Mouse (Mus musculus): ENCODE data around the gene Lrrc56. TPM values are rescaled to one million over a fixed set of nuclear protein-coding genes. Genes with fewer than 3 reads are reported as not detected.

Lrrc56 gene
- total RNA-seq, 2 experiments from 2014 or later: 2.2 to 2.4 TPM

DNA sequence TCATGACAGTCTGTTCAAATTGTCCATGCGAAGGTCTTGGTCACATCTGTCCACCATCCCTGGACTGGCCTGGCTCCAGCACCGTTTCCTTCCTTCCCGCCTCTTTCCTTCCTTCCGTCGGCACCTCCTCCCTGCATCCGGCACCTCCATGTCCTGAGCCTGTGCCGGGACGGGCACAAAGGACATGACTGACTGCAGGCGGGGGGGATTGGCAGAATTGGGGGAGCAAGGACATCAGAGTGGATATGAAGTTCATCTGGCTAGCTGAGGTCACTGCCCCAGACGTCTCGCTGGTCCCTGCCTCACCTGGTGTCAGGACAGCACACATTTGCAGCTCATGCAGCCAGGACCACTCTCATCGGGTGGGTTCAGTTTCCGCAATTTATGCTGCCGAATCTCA, 2.9 kb upstream of the Lrrc56 start:
- no peak for DNase-seq
- intact Hi-C loops (cut with DNase I; ENCODE audit: low total_unique reads): no loop called here

DNA sequence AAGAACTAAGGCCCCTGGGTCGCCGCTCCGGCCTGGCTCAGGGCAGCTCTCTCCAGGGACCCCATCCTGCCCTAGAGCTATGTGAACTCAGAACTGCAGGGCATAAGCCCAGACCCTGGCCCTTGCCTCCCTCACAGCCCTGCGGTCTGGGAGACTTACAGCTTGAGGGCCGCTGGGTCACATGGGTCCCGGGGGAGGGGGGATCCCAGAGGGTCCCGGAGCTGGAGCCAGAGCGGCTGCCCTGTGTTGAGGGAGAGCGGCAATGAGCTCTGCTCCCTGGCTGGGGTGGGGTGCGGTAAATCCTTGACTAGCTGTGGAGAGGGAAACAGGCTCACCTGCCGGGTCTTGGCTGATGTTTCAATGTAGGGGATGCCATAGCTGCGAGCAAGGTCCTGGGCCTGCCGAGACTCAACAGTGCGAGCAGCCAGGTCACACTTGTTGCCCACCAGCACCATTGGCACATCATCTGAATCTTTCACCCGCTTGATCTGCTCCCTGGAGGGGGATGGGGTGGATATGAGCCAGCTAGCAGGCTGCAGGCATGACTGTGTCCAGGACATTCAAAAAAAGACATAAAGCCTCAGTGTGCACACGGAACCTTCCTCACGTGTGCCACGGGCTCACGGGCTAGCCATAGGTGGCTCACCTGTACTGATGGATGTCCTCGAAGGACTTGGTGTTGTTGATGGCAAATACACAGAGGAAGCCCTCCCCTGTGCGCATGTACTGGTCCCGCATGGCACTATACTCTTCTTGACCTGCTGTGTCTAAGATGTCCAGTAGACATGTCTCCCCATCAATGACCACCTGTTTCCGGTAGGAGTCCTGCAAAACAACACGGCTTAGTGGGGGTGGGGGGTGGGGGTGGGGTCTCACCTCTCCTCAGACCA, 1.9 kb upstream of the Lrrc56 start:
- intact Hi-C loops (cut with DNase I; ENCODE audit: low total_unique reads): no loop called here
- DNase-seq: peak; percentile 19

DNA sequence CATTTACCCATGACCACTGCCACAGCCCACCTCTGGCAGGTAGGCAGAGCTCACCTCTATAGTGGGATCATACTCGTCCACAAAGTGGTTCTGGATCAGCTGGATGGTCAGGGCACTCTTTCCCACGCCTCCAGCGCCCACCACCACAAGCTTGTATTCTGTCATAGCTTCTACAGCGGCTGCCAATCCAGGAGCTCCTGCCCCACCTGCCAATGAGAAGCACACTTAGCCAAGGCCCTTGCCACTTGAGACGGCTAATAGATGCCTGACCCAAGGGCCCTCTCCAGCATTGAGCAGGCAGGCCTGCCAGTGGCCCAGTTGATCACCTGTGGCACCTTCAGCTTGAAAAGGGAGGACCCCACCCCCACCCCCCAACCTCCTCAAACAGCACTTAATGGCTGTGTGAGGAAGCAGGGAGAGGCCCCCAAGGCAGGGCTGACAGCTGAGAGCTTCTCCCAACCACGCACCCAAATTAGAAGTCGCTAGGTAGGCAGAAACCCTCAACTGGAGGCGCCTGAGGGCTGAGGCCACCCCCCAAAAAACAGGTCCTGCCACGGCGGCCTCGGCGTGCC, 1.1 kb upstream of the Lrrc56 start:
- intact Hi-C loops (cut with DNase I; ENCODE audit: low total_unique reads): no loop called here
- DNase-seq: no peak

DNA sequence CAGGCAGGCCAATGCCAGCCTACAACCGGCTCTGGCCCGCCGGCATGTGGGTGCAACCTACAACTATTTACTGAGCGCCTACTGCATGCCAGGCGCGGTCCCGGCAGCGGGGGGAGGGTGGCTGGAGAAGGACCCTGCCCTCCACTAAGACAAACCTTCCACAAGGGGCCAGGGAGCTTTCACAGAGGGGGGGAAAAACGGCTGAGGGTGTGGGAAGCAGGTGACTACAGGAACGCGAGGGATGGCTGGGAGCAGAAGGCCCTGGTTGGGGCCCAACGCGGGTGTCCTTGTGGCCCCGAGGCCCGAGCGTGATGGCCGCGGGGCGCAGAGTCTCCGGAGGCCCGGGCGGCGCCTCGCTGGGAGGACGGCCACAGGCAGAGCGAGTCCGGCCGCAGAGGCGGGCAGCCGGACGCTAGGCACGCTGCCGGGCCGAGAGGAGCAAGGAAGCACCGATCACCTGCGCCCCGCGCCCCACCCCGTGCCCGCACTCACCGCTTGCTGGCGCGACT, 555 bp upstream of the Lrrc56 start:
- DNase-seq: peak; percentile 50
- intact Hi-C loops (cut with DNase I; ENCODE audit: low total_unique reads): no loop called here

DNA sequence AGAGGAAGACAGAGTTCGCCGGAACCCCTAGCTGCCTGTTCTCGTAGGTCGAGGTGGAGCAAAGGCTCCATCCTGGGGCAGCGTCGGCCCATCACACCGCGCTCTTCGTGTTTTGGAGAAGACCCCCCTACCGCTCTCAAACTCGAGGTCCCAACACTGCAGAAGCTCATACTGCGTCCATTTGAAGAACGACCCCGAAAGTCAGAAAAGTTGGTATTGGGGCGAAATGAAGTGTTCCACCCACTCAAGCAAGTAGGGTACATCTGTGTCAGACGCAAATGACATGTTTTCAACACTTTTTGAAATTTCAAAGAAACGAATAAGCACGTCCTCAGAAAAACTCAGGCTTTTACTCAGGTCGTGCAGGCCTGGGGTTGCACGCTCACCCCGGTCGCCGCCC, 452 bp downstream of the Lrrc56 start:
- intact Hi-C loops (cut with DNase I; ENCODE audit: low total_unique reads): no loop called here
- no peak for DNase-seq

GRCm38 (mm10) chr7:141194830-141195229, 873 bp downstream of the Lrrc56 start:
- DNase-seq: peak; percentile 85
- intact Hi-C loops (cut with DNase I; ENCODE audit: low total_unique reads): no loop called here

DNA sequence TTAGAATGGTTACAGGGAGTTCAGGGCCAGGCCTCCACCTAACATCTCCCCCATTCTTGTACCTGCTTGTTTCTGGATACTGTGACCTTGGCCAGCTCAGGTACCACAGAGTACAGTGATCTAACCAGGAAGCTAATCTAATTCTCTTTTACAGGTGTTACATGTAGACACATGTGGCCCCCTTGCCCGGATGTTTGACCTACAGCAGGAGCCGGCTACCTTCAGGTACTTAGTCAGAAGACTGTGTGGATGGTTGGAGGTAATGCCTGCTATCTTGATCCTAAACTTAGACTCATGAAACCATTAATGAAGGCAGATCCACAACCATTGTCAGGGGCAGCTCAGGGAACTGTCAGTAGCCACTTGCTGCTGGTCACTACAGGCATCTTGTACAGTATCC, 1.8 kb downstream of the Lrrc56 start:
- intact Hi-C loops (cut with DNase I; ENCODE audit: low total_unique reads): no loop called here
- DNase-seq: no peak

GRCm38 (mm10) chr7:141196619-141197282, 2.8 kb downstream of the Lrrc56 start:
- intact Hi-C loops (cut with DNase I; ENCODE audit: low total_unique reads): no loop called here
- DNase-seq: no peak

GRCm38 (mm10) chr7:141198121-141198520, 4.2 kb downstream of the Lrrc56 start:
- intact Hi-C loops (cut with DNase I; ENCODE audit: low total_unique reads): no loop called here

DNA sequence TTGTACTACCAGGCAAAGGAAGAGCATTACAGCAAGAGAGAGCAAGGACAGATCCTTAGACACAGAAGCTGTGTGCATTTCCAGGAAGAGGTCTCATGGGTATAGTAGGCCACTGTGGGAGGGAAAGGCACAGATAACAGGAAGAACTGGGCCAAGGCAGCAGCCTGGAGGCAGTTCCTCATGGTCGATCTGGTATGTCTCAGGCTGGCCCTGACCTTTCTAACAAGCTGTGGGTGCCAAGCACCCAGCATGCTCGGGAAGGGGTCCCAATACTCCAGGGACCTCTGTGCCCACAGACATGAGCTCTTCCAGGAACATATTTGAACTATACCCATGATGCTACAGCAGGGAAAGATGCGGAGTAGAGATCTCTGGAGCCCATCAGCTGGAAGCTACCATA, 10.6 kb downstream of the Lrrc56 start:
- DNase-seq: no peak
- intact Hi-C loops (cut with DNase I; ENCODE audit: low total_unique reads): no loop called here

More at GRCm38 (mm10) chr7:141198121-141198520, 4.2 kb downstream of the Lrrc56 start:
- no peak for DNase-seq

- no peak for DNase-seq
- intact Hi-C loops (cut with DNase I; ENCODE audit: low total_unique reads): no loop called here
These were observed 11.5 kb downstream of the Lrrc56 start for GRCm38 (mm10) chr7:141205504-141205903.

- no peak for DNase-seq
- intact Hi-C loops (cut with DNase I; ENCODE audit: low total_unique reads): no loop called here
These were observed 12.4 kb downstream of the Lrrc56 start for GRCm38 (mm10) chr7:141206182-141206937.

- intact Hi-C loops (cut with DNase I; ENCODE audit: low total_unique reads): no loop called here
- no peak for DNase-seq
These were observed 15.6 kb downstream of the Lrrc56 start for GRCm38 (mm10) chr7:141209526-141209925.

GRCm38 (mm10) chr7:141210137-141210536, 16.2 kb downstream of the Lrrc56 start:
- no peak for DNase-seq
- intact Hi-C loops (cut with DNase I; ENCODE audit: low total_unique reads): no loop called here

DNA sequence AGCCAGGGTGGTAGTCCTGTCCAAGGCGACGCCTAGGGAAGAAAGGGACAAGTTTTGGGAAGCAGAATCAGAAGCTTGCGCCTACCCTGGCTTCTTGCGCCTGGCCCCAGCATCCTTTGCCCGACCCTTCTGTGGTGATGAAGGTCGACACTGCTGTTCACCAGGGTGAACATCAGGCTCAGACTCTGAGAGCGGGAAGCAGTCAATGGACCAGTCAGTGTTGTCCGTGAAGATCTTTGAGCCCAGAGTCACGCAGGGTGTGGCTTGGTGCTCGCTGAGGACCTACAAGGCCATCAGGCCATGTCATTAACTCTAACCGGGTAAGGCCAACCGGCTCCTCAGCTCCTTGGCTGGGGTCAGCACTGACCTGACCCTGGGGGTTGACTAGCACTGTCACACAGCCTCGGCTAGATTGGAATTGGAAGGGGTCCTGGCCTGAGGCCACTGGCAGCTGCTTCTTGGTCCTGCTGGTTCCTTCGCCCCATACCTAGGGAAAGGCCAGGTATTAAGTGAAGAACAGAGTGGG, 16.7 kb downstream of the Lrrc56 start:
- intact Hi-C loops (cut with DNase I; ENCODE audit: low total_unique reads): no loop called here
- no peak for DNase-seq

- DNase-seq: no peak
These were observed 19.2 kb downstream of the Lrrc56 start for GRCm38 (mm10) chr7:141213133-141213532.

GRCm38 (mm10) chr7:141213605-141214235, 19.8 kb downstream of the Lrrc56 start, which contains the start of gene Lmntd2:
Lmntd2 (minus strand) TSS chr7:141214080.
- intact Hi-C loops (cut with DNase I; ENCODE audit: low total_unique reads): no loop called here
- no peak for DNase-seq

More at GRCm38 (mm10) chr7:141213133-141213532, 19.2 kb downstream of the Lrrc56 start:
- intact Hi-C loops (cut with DNase I; ENCODE audit: low total_unique reads): no loop called here

DNA sequence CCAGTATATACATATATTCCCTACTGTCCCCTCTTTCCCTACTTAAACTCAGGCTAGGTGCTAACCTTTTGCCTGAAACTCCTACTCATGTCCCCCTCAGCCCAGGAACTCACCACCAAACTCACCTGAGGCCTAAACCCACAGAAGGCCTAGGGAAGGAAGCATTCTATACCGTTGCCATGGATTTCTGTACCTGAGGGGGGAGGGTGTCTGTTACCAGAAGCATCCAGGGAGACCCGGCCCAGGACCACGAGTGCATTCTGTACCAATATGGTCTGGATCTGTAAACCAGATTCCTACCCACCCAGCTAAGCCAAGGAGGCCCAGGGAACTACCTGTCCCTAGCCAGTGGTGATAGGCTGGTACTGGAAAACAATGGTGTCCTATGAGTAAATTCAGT, 20.4 kb downstream of the Lrrc56 start:
- DNase-seq: no peak

More for the DNA sequence above, 20.4 kb downstream of the Lrrc56 start:
- intact Hi-C loops (cut with DNase I; ENCODE audit: low total_unique reads): no loop called here

Data from gastrocnemius, postnatal 14 days (tissue).